Mouse (Mus musculus): ENCODE results near the gene Dennd1a. TPM values are rescaled to one million over a fixed set of nuclear protein-coding genes. Genes with fewer than 3 reads are reported as not detected.

The Dennd1a gene
- polyA plus RNA-seq, 1 experiment from 2014 or later, result 17.3 TPM

GRCm38 (mm10) chr2:37823826-37824225 lies 463.4 kb downstream of the Dennd1a start:
- H3K27me3 ChIP-seq (ENCODE audit: poor library complexity, severe bottlenecking), result peaks cover 11% of the 10 kb centered on the region; the same call in 1 of the 2 replicates
- 87% methylated on average over 2 of the region's 2 CpGs for WGBS
- no peak overlapping the region for H3K27ac ChIP-seq
- peaks cover 8% of the 10 kb centered on the region; the same call in 1 of the 2 replicates for H3K36me3 ChIP-seq (replicated peaks)
- H3K4me1 ChIP-seq, result peaks cover 31% of the 10 kb centered on the region
- no peaks in the 10 kb centered on the region for H3K9me3 ChIP-seq
- DNase-seq (ENCODE audit: extremely low spot score, low spot score), result no peak
- H3K4me3 ChIP-seq, result no peak overlapping the region

DNA sequence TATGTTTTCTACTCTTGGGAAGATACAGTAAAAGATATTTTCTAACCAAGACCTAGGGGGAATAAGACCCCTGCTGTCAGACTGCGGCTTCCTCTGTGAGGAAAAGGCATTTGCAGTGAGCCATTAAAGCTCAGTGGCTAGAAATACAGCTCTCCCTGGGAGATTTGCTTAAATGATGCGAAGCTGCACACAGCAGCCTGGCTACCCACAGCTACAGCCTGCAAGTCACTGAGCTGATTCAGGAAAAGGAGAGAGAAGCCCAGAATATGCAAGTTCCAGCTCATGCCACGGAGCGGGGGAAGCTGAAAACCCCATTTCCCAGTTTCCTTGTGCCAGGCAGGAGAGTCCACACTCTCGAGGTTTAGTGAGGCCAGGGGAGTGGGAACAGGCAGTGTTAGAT lies 465.1 kb downstream of the Dennd1a start:
- WGBS, result 60% methylated on average over 5 of the region's 5 CpGs
- Histone ChIP-seq H3K27ac (no peak overlapping the region), H3K36me3 (replicated peaks) (peaks cover 8% of the 10 kb centered on the region; the same call in 1 of the 2 replicates), H3K27me3 (ENCODE audit: poor library complexity, severe bottlenecking) (peaks cover 18% of the 10 kb centered on the region; the same call in 1 of the 2 replicates), H3K9me3 (no peaks in the 10 kb centered on the region), H3K4me3 (no peak overlapping the region), H3K4me1 (peaks cover 43% of the 10 kb centered on the region)
- no peak for DNase-seq (ENCODE audit: extremely low spot score, low spot score)

- H3K36me3 ChIP-seq (replicated peaks), result peaks cover 4% of the 10 kb centered on the region; the same call in 1 of the 2 replicates
- DNase-seq (ENCODE audit: extremely low spot score, low spot score), result no peak
- peaks cover 28% of the 10 kb centered on the region for H3K27me3 ChIP-seq (ENCODE audit: poor library complexity, severe bottlenecking)
- no peaks in the 10 kb centered on the region for H3K9me3 ChIP-seq
- H3K27ac ChIP-seq, result peak overlapping the region; percentile 82
- WGBS, result 62% methylated on average over 4 of the region's 4 CpGs
- no peak overlapping the region for H3K4me3 ChIP-seq
- H3K4me1 ChIP-seq, result peaks cover 55% of the 10 kb centered on the region
These were observed 467.6 kb downstream of the Dennd1a start for GRCm38 (mm10) chr2:37819526-37820152.

DNA sequence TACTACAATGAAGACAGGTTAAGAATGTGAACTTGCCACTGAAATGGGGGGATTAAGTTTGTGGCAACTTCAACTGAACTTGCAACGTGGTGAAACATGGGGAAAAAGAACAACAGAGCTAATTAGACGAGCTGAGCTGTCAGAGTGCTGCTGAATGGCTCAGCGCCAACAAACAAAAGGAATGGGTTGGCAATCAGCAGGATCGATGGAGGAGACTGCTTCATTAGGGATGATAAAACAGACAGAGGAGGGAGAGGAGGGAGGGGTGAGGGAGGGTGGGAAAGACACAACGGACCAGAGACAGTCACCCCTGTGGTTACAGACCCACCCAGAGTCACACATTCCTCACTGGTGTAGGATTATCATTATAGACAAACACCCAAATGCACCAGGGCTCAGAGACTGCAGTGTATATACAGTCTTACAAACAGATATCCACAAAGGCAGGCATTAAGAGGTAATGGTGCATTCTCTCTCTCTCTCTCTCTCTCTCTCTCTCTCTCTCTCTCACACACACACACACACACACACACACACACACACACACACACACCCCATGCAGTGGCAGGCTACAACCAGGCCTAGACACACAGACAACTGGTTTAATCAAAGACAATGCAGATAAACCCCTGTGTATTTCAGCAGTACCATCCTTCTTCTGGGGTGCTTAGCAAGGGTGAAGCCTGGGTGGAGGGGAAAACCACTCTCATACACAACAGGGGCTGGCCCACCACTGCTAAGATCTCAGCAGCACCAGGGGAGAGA lies 468.2 kb downstream of the Dennd1a start:
- Histone ChIP-seq H3K9me3 (no peaks in the 10 kb centered on the region), H3K36me3 (replicated peaks) (peaks cover 8% of the 10 kb centered on the region; the same call in 1 of the 2 replicates), H3K27me3 (ENCODE audit: poor library complexity, severe bottlenecking) (peaks cover 28% of the 10 kb centered on the region), H3K27ac (peak overlapping the region; percentile 82), H3K4me1 (peaks cover 55% of the 10 kb centered on the region), H3K4me3 (0 out of 2 replicates have a peak overlapping the region, but pooled peaks have one; percentile 1)
- DNase-seq (ENCODE audit: extremely low spot score, low spot score), result no peak
- WGBS, result 9% methylated on average over 5 of the region's 5 CpGs

GRCm38 (mm10) chr2:37815676-37816075 lies 471.5 kb downstream of the Dennd1a start:
- peak; percentile 81 for DNase-seq (ENCODE audit: extremely low spot score, low spot score)
- peaks cover 24% of the 10 kb centered on the region for H3K27me3 ChIP-seq (ENCODE audit: poor library complexity, severe bottlenecking)
- peaks cover 28% of the 10 kb centered on the region for H3K36me3 ChIP-seq (replicated peaks)
- H3K9me3 ChIP-seq, result no peaks in the 10 kb centered on the region
- H3K27ac ChIP-seq, result no peak overlapping the region
- 10% methylated on average over 3 of the region's 3 CpGs for WGBS
- H3K4me1 ChIP-seq, result peaks cover 51% of the 10 kb centered on the region
- H3K4me3 ChIP-seq, result no peak overlapping the region

DNA sequence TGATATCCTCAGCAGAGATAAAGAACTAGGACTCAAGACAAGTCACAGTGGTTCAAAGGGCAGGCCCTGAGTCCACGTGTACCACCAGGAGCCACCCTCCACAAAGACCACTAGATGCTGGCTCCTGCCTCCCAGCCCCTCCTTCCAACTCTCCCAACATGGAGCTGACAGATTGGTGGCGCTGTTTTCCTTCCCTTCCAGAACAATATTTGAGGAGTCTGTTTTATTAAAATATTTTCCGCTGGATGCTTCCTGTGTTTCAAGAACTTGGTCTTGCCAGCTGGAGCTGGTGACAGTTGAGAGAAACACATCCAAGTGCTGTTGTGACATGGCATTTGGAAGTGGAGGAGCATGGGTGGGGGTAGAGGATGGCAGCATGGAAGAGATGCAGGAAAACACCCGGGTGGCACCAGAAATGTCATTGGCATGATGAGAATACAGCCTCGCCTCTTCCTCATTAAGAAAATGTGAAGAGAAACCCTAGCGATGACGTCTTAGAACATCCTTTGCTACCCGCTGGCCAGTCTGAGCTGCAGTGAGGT lies 472.3 kb downstream of the Dennd1a start:
- WGBS, result 89% methylated on average over 8 of the region's 8 CpGs
- H3K9me3 ChIP-seq, result no peaks in the 10 kb centered on the region
- no peak overlapping the region for H3K27ac ChIP-seq
- peaks cover 29% of the 10 kb centered on the region for H3K36me3 ChIP-seq (replicated peaks)
- H3K4me1 ChIP-seq, result peaks cover 44% of the 10 kb centered on the region
- no peak for DNase-seq (ENCODE audit: extremely low spot score, low spot score)
- H3K27me3 ChIP-seq (ENCODE audit: poor library complexity, severe bottlenecking), result peaks cover 18% of the 10 kb centered on the region
- H3K4me3 ChIP-seq, result no peak overlapping the region

DNA sequence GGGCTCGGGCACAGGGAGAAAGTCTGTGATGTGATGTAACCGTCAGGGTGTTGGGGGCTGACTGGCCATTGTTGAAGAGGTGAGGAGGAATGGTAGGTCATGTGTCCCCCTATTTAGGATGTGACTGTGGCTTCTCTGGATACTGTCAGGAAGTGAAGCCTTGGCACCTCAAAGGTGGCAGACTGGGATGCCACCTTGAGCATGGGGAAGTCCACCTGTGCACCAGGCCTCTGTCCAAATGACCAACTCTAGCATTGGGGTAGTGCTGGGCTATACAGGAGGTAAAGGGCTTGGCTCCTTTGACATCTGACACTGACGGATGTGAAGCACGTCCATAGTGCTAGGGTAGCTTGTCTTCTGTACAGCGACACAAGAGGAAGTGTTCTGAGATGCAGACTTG lies 474.8 kb downstream of the Dennd1a start:
- Histone ChIP-seq H3K27me3 (ENCODE audit: poor library complexity, severe bottlenecking) (peaks cover 13% of the 10 kb centered on the region), H3K4me1 (peaks cover 35% of the 10 kb centered on the region), H3K36me3 (replicated peaks) (peaks cover 33% of the 10 kb centered on the region), H3K4me3 (no peak overlapping the region), H3K9me3 (no peaks in the 10 kb centered on the region), H3K27ac (no peak overlapping the region)
- DNase-seq (ENCODE audit: extremely low spot score, low spot score), result no peak
- 92% methylated on average over 5 of the region's 5 CpGs for whole genome bisulfite sequencing

- Histone ChIP-seq H3K36me3 (replicated peaks) (peaks cover 32% of the 10 kb centered on the region), H3K4me1 (peaks cover 34% of the 10 kb centered on the region), H3K4me3 (no peak overlapping the region), H3K27me3 (ENCODE audit: poor library complexity, severe bottlenecking) (peaks cover 6% of the 10 kb centered on the region), H3K27ac (peak overlapping the region; percentile 41; the same call in 1 of the 2 replicates), H3K9me3 (no peaks in the 10 kb centered on the region)
- WGBS, result 89% methylated on average over 2 of the region's 2 CpGs
- DNase-seq (ENCODE audit: extremely low spot score, low spot score), result no peak
These were observed 475.5 kb downstream of the Dennd1a start for GRCm38 (mm10) chr2:37811682-37812081.

DNA sequence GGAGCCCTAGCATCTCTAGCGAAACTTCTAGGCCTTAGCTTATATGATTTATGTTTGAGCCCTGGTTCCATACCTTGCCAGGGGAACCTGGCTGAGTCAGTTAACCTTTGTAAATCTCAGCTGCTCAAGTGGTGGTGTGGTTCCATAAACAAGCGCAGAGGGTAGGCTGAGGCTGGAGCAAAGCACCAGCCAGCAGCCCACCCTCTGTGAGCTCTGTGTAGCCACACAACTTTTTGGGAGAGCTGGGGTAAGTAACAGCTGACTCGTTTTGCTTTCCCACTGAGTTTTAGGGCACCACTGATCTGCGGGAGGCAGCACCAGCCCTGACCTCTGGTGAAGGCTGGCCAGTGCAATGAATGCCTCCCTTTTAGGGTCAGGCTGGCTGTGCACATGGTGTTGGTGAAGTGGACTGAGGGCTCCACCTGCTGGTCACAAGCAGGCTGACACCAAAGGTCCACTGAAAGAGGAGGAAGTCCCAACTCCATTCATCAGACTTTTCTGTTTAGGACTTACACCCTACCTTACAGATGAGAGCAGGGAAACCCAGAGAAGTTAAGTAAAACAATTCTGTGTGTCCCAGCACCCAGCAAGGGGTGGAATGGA lies 484.5 kb downstream of the Dennd1a start:
- Histone ChIP-seq H3K27me3 (ENCODE audit: poor library complexity, severe bottlenecking) (no peaks in the 10 kb centered on the region), H3K4me1 (peaks cover 50% of the 10 kb centered on the region), H3K4me3 (no peak overlapping the region), H3K9me3 (no peaks in the 10 kb centered on the region), H3K27ac (peak overlapping the region; percentile 68), H3K36me3 (replicated peaks) (peaks cover 46% of the 10 kb centered on the region)
- DNase-seq (ENCODE audit: extremely low spot score, low spot score), result peak; percentile 85
- WGBS, result 46% methylated on average over 4 of the region's 4 CpGs

DNA sequence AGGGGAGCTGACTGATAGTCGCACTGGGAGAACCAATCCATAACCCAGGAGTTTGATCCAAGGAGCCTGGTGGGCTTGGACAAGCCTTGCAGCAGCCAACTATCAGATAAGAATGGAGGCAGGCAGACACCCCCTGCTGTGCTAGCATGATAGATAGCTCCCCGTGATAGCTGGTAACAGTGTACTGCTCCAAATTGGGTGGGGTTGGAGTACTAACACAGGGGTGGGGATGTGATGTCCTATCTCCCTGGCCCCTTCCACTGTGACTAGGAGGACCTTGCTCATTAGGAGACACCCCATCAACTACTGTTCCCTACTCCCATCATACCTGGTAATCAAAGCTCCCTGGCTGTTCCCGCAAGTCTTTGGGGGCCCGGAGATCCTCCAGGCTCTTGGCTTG lies 485.5 kb downstream of the Dennd1a start:
- no peak for DNase-seq (ENCODE audit: extremely low spot score, low spot score)
- WGBS, result 90% methylated on average over 4 of the region's 4 CpGs
- H3K27me3 ChIP-seq (ENCODE audit: poor library complexity, severe bottlenecking), result no peaks in the 10 kb centered on the region
- no peaks in the 10 kb centered on the region for H3K9me3 ChIP-seq
- peak overlapping the region; percentile 68; the same call in 1 of the 2 replicates for H3K27ac ChIP-seq
- no peak overlapping the region for H3K4me3 ChIP-seq
- H3K36me3 ChIP-seq (replicated peaks), result peaks cover 56% of the 10 kb centered on the region
- H3K4me1 ChIP-seq, result peaks cover 44% of the 10 kb centered on the region

DNA sequence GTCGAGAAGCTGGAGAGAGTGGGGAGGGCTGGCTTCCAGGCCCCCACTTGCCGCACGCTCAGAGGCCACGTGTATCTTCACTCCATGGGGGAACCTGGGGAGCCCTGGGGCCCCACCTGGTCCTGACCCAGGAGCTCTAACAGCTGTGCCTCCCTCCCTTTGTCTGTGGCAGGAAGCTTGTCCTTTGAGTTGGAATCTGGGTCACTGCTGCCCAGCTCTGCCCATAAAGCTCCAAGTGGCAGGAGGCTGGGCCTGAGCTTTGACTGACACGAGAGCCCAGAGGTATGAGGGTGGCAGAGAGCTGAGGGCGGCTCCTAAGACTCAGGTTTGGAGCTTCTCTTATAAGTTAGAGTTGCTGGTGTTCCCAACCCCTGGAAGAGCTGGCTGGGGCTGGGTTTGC lies 488.1 kb downstream of the Dennd1a start:
- Histone ChIP-seq H3K4me3 (no peak overlapping the region), H3K27ac (peak overlapping the region; percentile 73), H3K27me3 (ENCODE audit: poor library complexity, severe bottlenecking) (peaks cover 13% of the 10 kb centered on the region), H3K9me3 (no peaks in the 10 kb centered on the region), H3K36me3 (replicated peaks) (peaks cover 71% of the 10 kb centered on the region), H3K4me1 (peaks cover 53% of the 10 kb centered on the region)
- 72% methylated on average over 6 of the region's 6 CpGs for WGBS
- no peak for DNase-seq (ENCODE audit: extremely low spot score, low spot score)

- 85% methylated on average over 4 of the region's 4 CpGs for WGBS
- Histone ChIP-seq H3K4me3 (no peak overlapping the region), H3K36me3 (replicated peaks) (peaks cover 90% of the 10 kb centered on the region), H3K4me1 (peaks cover 55% of the 10 kb centered on the region), H3K27me3 (ENCODE audit: poor library complexity, severe bottlenecking) (peaks cover 34% of the 10 kb centered on the region), H3K27ac (no peak overlapping the region), H3K9me3 (peaks cover 9% of the 10 kb centered on the region)
- no peak for DNase-seq (ENCODE audit: extremely low spot score, low spot score)
These were observed 490.1 kb downstream of the Dennd1a start for GRCm38 (mm10) chr2:37797046-37797445.
